Mouse (Mus musculus) kidney, postnatal 36 days (tissue): Measurements from ENCODE around the gene Catspere2.
"Not testable (repeated sequence)": the region's sequence is repeated elsewhere in the genome, so short reads cannot be mapped to it uniquely, and the experiment has no call there.

Experiments used
- DNase-seq, 2 experiments: peaks; one replicate each; pipeline ENCODE4 v3.0.0; 2021 to 2022; ENCODE audit warnings: mixed read lengths in 2 of 2

Catspere2 gene

DNA sequence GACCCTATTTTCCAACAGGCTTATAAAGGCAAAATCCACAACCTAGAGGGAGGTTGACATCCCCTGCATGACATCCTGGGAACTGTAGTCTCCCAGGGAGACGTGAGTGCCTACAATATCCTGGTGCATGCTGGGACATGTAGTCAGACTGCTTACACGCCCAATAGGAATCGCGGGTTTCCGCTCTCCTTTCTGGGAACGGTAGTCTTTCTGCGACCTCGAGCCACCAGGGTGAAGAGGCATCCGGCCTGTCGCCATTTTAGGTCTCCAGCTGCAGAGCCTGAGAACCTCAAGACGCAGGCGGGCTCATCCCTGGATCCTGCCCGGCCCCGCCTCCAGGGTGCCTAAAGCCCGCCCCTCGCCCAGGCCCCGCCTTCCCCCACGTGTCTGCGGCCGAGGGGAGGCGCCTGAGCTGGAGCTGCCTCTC is at the start of gene Catspere2:
TSS of gene Catspere2 (plus strand) at position 400 of the 427 bp plus-strand sequence.
- DNase-seq, result peak; percentile 99

DNA sequence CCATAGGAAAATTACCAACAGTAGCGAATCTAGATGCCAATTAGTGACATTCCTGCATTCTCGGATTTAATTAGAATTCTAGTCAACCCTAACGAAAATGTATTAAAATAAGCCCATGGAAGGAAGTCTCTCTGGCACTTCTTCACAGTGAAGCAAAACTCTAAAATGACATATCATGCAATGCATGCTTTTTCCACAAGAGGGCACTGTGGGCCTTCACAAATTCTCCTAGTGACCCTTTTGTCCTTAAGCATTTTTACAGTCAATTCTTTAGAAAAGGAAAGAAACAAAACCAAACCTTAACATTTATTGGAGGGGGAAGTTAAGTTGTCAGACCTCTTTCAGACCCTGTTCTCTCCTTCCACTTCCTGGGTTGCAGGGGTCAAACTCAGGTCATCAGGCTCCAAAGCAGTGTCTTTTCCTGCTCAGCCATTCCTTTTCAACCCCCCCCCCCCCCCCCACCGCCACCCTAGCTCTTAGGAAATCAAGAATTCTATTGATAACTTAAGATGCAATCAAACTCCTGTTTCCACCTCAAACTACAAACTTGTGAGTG is 42.7 kb upstream of the Catspere2 start:
- DNase-seq, result not testable (repeated sequence)

DNA sequence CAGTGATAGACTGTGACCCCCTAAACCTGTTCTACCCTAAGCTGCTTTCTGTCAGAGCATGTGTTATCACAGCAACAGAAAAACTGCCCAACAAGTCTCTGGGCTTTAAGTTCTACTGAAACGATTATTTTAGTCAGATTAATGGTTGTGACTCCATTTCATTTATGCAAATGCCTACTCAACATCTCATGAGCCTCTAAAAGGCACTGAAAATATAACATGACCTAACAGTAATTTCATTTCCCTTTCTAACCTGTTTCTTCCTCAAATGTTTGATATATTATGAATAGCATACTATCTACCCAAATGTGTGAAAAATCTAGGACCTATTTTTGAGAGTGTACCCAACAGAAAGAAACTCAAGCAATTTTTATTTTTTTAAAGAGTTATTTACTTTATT is 1.9 kb upstream of the Catspere2 start:
- no peak for DNase-seq

DNA sequence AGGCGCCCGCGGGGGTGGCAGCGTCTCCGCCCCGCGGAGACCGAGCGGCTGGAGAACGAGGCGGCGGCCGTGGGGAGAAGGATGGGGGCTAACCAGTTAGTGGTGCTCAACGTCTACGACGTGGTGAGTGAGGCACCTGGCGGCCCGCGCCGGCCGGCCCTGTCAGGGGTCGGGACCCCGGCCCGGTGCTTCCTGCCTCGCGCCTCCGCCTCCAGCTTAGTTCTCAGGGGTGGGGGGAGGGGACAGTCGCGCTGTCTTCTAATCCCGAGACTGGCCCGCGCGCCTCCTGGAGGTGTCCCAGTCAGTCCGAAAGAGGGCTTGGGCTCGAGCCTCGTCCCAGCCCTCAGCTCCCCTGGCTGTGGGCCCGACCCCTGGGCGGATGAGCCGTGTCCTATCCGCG is 359 bp downstream of the Catspere2 start:
- DNase-seq, result peak in 1 of 2 experiments; percentile 16

DNA sequence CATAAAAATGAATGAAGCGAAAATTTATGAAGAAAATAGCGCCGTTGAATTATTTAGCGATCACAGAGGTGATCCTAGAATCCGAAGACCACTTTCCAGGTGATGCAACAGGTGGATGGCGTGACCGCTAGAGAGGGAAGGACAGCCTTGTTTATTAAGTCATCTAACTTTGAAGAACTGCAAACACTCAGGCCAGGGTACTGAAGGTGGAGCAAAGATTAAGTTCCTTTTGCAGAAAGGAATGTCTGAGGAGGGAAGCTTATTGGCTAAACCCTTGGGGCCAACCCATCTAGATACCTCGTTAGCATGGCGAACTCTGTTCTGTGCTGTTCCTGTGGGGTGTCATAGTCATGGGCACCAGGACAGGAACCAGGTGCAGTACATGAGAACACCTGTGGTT is 983 bp downstream of the Catspere2 start:
- DNase-seq, result peak; percentile 31 to 60

DNA sequence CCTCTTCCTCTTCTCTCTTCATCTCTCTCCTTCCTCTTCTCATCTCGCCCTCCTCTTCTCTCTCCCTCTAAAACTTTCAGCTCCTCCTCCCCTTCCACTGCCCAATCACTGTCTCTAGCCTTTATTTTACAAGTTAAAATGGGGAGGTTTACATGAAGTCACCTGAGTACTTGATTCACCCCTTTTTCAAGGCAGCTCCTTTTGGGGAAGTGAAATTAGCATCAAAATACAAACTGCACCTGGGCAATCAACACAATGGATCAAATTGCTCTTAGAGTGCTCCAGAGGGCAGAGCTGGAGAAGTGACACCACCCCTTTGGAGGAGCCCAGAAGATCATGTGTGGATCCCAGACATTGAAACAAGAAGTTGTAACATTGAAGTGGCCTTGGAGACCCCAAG is 4.3 kb downstream of the Catspere2 start:
- not testable (repeated sequence) for DNase-seq

DNA sequence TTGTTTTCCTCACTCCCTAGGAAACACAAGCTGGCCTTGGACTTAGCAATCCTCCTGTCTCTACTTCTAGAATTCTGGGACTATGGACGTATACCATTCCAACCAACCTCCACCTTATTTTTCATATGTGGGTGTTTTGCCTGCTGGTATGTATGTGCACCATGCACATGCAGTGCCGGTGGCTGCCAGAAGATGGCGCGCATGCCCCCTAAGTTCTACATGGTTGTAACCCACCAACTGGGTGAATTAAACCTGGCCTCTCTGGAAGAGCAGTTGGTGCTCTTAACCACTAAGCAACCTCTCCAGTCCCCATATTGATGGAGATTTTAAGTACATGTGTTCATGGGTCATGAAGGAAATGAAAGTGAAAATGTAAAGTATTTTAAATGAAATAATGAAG is 89.6 kb downstream of the Catspere2 start:
- DNase-seq, result peak in 1 of 2 experiments; percentile 14

DNA sequence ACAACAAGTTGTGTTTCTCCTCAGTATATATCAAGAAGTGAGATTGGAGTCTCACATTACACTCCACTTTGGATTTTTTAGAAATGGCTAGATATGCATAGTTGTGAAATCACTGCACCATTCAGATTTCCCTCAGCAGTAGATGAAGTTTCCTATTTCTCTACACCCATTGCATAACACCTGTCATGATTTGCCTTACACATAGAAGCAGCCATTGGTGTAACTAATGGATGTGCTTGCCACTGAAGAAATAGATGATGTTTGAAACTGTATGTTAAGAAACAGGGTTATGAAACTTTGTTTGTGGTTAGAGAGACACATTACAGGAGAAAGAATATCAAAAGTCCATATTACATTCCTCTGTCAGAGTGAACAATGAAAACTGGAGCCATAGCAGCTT is 114.6 kb downstream of the Catspere2 start:
- not testable (repeated sequence) for DNase-seq

DNA sequence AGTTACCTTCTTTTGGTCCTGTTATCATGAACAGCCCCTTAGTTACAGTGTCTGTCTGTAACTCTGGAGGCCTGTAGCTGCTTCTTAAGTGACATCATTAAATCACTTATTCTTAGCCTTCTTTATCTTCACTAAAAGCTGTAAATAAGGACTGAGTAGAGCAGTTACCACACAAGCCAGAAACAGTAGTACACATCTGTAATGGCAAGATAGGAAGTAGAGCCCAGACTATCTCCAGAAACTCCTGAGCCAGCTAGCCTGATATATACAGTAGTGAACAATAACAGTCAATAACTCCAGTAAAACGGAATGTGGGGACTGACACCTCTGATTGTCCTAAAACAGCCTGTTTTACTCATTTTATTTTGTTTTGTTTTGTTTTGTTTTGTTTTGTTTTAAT is 125.3 kb downstream of the Catspere2 start:
- DNase-seq, result not testable (repeated sequence)

DNA sequence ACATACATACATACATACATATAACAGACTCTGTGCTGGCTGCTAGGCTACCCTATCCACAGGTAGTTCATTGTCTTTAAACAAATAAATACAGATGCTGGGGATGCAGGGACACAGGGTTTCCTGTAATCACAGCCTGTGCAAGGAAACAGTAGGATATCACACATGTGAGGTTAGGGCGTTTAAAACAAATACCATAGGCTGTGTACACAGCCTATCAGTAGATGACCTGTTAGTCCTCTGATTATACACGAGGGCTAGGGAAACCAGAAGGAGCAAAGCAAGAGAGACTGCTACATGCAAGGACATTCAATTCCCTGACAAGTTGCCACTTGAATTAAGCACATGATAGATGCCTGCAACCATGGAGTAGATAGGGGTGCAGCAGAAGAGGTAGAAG is 139.0 kb downstream of the Catspere2 start:
- DNase-seq, result not testable (repeated sequence)

DNA sequence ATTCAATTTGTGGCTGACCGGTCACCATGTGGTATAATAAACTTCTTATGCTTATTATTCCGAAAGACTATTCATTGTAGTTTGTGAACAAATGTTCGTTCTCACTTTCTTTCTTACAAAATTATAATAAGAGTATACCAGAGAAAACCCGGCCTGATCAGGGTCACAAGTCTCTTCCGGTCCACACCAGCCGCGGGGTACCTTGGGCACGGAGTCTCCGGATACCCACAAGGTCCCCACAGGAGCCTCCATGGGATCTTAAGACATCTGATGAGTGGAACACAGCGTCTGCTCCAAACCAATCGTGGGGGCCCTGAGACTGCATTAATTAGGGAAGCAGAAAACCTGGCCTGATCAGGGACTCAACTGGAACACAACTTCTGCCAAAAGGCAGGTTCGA is 151.1 kb downstream of the Catspere2 start:
- no peak for DNase-seq

DNA sequence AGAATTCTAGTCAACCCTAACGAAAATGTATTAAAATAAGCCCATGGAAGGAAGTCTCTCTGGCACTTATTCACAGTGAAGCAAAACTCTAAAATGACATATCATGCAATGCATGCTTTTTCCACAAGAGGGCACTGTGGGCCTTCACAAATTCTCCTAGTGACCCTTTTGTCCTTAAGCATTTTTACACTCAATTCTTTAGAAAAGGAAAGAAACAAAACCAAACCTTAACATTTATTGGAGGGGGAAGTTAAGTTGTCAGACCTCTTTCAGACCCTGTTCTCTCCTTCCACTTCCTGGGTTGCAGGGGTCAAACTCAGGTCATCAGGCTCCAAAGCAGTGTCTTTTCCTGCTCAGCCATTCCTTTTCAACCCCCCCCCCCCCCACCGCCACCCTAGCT is 163.3 kb downstream of the Catspere2 start:
- DNase-seq, result peak; percentile 5 to 14

DNA sequence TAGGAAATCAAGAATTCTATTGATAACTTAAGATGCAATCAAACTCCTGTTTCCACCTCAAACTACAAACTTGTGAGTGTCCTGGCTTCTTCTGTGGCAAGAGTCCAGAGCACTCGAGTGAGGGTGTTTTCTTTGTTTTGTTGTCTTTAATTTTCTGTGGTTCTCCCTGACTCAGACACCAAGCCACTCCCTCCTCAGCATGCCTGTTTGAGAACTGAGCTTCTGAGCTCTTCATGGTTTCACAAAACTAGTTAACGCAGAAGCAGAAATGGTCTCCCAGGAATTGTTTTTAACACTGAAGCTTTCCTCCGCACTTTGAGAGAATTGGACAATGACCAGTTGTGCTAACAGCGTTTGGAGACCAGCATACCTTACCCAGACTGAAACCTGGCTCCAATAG is 163.7 kb downstream of the Catspere2 start:
- peak in 1 of 2 experiments; percentile 1 for DNase-seq

DNA sequence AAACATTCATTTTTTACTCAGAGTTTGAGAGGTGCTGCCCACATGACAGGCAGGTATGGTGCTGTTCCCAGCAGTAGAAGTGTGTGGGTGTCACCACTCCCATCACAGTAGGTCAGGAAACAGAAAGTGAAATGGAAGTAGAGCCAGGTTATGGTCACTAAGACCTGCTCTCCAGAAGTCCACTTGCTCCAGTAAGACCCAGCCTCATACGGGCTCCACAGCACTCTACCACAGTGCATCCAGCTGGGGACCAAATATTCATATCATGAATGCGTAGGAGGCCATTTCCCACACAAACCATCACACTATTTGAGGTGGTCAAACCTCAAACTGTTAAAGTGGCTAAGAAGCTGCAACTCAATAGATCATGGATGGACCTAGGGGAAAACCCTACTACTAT is 199.0 kb downstream of the Catspere2 start:
- DNase-seq, result no peak

DNA sequence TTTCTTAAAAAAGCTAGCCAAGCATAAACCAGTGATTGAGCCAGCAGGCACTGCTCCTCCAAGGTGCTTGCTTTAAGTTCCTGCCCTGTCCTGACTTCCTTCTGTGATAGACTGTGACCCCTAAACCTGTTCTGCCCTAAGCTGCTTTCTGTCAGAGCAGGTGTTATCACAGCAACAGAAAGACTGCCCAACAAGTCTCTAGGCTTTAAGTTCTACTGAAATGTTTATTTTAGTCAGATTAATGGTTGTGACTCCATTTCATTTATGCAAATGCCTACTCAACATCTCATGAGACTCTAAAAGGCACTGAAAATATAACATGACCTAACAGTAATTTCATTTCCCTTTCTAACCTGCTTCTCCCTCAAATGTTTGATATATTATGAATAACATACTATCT is 202.4 kb downstream of the Catspere2 start:
- no peak for DNase-seq

DNA sequence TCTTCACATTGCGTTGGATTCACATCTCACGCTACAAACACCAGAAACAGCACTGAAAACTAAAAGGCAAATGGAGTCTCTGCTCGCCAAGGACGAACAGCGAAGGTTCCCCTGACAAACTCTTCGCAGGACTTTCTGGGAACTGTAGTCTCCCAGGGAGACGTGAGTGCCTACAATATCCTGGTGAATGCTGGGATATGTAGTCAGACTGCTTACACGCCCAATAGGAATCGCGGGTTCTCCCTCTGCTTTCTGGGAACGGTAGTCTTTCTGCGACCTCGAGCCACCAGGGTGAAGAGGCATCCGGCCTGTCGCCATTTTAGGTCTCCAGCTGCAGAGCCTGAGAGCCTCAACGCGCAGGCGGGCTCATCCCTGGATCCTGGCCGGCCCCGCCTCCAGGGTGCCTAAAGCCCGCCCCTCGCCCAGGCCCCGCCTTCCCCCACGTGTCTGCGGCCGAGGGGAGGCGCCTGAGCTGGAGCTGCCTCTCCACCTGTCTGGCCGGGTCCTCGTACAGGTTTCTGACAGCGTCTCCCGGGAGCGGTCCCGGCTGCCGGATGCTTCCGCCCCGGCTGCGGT is 204.1 kb downstream of the Catspere2 start, which contains the start of gene Desi2:
TSS of gene Desi2 (plus strand) at position 202 of the 576 bp plus-strand sequence.
- peak; percentile 92 to 98 for DNase-seq

DNA sequence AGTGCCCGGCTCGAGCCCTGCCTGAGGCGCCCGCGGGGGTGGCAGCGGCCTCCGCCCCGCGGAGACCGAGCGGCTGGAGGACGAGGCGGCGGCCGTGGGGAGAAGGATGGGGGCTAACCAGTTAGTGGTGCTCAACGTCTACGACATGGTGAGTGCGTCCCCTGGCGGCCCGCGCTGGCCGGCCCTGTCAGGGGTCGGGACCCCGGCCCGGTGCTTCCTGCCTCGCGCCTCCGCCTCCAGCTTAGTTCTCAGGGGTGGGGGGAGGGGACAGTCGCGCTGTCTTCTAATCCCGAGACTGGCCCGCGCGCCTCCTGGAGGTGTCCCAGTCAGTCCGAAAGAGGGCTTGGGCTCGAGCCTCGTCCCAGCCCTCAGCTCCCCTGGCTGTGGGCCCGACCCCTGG is 204.6 kb downstream of the Catspere2 start:
- not testable (repeated sequence) for DNase-seq

DNA sequence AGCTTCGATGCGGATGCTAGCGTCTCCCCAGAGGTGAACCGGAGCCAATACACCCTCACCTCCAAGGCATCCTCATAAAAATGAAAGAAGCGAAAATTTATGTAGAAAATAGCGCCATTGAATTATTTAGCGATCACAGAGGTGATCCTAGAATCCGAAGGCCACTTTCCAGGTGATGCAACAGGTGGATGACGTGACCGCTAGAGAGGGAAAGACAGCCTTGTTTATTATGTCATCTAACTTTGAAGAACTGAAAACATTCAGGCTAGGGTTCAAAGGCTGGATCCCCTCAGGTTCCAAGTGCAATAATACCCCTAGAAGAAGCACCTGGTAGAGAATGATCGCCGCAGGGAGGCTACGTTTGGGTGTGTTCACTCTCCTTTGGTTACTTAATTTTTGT is 205.2 kb downstream of the Catspere2 start:
- DNase-seq, result peak; percentile 19 to 21

DNA sequence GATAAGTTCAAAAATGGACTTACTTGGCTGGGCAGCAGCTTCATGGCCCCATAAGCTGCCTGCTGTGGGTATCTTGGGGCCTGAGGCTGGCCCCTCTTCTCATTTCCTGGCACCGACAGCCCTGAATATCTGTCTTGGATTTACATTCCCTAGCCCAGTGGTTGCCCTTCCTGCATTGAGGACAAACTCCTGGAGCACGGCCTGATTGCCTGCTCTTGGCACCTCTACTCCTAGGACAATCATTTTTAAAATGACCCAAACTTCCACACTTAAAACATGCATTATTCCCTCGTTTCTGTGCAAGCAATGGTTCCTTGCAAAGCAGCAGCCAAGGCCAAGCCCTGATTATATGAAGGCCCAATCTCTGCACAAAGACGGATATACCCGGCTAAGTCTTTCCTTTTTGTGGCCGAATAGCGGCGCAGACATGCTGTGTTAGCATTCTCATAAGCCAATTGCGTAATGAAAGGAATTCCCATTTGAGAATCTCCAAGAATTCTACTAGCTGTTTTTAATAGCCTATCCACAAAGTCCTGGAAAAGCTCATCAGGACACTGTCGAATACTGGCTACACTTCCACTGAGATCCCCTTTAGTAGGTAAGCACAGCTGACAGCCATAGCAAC is 222.6 kb downstream of the Catspere2 start:
- peak in 1 of 2 experiments; percentile 20 for DNase-seq

DNA sequence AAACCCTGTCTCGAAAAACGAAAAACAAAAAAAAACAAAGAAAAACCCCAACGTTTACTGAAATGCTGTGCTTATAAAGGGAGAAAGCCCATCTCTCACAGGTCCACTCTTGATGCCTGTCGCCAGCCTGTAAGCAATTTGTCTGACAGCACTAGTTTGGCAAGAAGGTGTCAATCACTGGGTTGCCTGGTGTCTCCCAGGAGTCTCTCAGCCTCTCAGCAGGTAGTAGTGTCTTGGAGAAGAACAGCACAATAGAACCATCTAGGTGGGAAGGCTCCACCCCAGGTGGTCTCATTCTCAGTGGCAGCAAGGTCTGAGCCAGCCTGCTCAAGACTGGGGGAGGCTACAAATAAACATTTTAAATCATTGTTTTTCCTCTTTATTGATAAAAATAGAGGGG is 224.6 kb downstream of the Catspere2 start:
- DNase-seq, result not testable (repeated sequence)

DNA sequence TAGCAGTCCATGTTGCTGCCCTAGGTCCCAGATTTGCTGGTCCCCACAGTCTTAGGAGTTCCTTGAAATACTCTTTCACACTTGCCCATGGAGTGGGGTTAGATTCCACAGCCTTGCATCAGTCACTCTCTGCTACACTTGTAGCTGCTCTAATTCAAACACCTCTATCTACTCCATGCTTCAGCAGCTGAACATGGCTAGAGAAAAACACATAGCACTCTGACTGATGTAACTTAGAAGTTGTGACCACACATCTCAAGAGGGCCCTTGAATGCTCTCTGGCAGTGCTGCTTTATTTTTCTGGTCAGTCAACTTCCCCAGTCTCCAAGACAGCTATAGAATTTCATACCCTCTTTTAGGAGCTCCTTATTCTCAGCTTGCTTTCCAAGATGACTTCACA is 226.7 kb downstream of the Catspere2 start:
- DNase-seq, result no peak

DNA sequence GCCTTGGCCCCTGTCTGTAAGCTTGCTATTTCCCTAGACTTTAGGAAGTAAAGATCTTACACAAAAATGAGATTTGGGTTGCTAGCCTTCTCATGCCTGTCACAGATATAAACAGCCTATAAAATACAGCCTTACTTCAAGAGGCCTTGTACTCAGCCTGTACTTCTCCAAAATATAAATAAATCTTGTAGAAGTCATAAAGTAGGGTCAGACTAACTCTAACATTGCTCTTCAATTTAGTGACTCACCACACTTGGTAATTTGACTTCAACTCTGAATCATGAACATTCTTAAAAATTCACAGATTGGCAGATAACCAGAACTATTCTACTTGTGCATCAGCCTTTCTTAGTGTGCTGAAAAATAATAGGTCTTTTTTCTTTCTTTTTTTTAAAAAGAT is 233.9 kb downstream of the Catspere2 start:
- DNase-seq, result no peak

DNA sequence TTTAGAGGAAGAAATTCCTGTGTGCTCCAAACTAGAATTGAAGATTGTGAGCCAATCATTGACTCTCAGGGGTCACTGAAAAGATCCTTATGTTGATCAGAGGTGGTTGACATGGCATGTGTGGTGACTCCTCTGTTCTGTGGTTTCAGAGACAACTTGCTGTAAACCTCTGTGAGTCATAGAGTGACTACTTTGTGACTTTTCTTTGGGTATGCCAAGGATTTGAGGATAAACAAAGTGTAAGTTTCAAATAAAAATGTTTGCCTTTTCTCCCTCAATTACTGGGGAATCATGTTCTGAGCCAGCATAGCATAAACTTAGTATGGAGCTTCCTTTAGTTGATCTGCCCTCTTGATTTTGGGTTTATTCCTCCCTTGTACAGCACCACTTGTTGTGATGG is 235.1 kb downstream of the Catspere2 start:
- no peak for DNase-seq
